Mouse (Mus musculus) gastrocnemius, postnatal 25 days (tissue): ENCODE measurements around the gene Fscn1. TPM values are rescaled to one million over a fixed set of nuclear protein-coding genes. Genes with fewer than 3 reads are reported as not detected.

Source experiments
- DNase-seq: peaks from one replicate; pipeline ENCODE4 v3.0.0; 2022
- long read RNA-seq, 2 experiments: library from polyadenylated mRNA; stranded (forward); transcript quantifications; one replicate each; pipeline ENCODE4 v2.0.0; 2021
- total RNA-seq, 2 experiments: library from RNA; stranded (reverse); gene quantifications; 1 replicate in 1 of 2; 2 replicates in 1 of 2; pipeline ENCODE4 v1.2.3; 2021

Gene Fscn1
- 10 to 100 TPM; 13.4 to 17.6 TPM for total RNA-seq
- long read RNA-seq, experiment 1, transcript Fscn1-201 (5 exons, 2,675 nt), result major isoform, 10 of 15 reads
- long read RNA-seq, experiment 1, partial matches to known transcripts, result 0 of 15 reads
- long read RNA-seq, experiment 1, other reads (novel, unspliced or antisense), result 5 of 15 reads
- long read RNA-seq, experiment 2, transcript Fscn1-201 (5 exons, 2,675 nt), result major isoform, 31 of 33 reads
- long read RNA-seq, experiment 2, partial matches to known transcripts, result 0 of 33 reads
- long read RNA-seq, experiment 2, other reads (novel, unspliced or antisense), result 2 of 33 reads

DNA sequence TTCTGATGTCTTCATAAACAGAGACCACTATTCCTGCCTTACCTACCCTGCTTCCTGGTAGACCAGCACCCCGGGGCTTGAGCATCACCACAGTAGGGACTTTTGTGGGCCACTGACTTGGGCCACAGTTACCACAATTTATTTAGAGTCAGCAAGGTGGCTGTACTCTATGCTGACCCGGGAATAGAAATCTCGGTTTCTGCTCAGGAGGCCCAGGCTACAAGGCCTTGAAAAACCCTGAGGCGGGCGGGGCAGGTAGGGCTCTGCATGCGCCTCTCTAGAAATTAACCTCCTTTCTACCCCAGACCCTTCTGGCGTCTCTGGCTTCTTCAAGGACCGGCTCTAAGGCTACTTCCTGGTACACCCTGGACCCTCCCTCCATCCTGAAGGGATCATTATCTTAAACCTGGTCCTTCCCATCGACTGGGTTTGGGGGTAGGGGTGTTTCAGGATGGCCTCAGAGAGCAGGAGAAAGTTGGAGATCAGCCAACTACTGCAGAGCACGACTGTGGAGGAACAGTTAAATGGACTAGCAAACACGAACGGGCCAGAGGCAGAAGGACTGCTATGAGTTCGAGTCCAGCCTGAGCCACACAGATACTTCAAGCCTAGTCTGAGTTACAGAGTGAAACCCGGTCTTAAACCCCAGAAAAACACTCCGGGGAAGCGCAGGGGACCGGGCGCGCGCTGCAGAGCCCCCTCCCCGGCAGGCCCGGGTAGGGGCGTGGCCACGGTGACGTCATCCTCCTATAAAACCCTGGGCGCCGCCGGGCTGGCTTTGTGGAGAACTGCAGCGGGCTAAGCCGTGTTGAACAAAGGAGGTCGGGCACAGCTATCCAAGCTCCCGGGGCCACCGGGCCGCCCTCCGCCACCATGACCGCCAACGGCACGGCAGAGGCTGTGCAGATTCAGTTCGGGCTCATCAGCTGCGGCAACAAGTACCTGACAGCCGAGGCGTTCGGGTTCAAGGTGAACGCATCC, at the start of gene Fscn1:
TSS of gene Fscn1 (plus strand) at position 768 of the 981 bp plus-strand sequence.
- peak; percentile 72 for DNase-seq

GRCm38 (mm10) chr5:142911629-142912028, 48.5 kb upstream of the Fscn1 start:
- no peak for DNase-seq

- no peak for DNase-seq
Observed at GRCm38 (mm10) chr5:142912320-142912719, 47.8 kb upstream of the Fscn1 start.

GRCm38 (mm10) chr5:142912739-142913138, 47.4 kb upstream of the Fscn1 start:
- peak; percentile 6 for DNase-seq

GRCm38 (mm10) chr5:142915231-142915630, 44.9 kb upstream of the Fscn1 start:
- DNase-seq, result no peak

GRCm38 (mm10) chr5:142916593-142916992, 43.5 kb upstream of the Fscn1 start:
- peak; percentile 84 for DNase-seq

GRCm38 (mm10) chr5:142917402-142917801, 42.7 kb upstream of the Fscn1 start:
- DNase-seq, result no peak

GRCm38 (mm10) chr5:142920311-142921073, 39.7 kb upstream of the Fscn1 start:
- peak; percentile 87 for DNase-seq

DNA sequence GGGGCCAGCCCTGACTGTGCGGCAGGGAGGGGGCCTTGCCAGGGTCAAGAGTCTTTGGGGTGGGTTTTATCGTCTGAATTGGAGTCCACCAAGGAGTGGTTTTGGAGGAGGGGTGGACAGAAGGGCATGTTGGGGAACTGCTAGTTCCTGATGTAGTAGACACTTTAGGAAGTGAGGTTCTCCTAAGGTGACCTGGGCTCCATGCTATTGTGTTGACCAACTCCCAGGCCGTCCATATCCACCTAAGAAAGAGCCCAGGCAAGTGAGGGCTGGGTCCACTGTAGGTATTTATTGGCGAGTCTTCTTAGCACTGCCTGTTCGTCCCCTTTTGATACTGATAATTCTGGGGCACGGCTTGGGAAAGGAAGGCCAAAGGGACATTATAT, 39.1 kb upstream of the Fscn1 start:
- no peak for DNase-seq

DNA sequence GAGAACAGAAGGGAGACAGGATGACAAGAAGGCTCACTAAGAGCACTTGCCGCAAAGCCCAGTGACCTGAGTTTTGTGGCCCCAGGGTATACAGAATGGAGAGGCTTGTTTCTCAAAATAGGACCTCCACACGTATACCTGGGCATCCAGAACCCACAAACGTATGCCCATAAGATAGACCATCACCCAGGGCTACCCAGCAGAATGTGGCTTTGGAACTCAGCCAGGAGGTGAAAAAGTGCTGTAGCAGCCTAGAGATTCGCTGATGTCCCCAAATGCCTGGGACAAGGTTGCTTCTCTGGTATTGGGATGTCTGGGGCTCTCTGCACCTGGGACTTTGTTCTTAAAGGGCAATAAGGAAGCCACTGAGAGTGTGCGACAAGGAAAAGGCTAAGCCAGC, 37.9 kb upstream of the Fscn1 start:
- DNase-seq, result no peak

DNA sequence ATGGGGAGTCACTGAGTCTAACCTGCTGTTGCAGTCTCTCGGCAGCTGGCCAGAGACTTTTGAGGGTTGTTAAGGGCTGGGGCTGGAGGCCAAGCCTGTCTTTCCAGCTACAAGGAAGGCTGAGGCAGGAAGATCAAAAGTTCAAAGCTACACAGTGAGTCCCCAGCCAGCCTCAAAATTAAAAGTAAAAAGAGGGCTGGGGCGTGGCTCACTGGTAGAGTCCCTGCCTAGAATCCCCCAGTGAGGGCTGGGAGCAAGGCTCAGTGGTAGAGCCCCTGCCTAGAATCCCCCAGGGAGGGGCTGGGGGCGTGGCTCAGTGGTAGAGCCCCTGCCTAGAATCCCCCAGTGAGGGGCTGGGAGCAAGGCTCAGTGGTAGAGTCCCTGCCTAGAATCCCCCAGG, 36.4 kb upstream of the Fscn1 start:
- no peak for DNase-seq

- no peak for DNase-seq
Observed at GRCm38 (mm10) chr5:142924336-142924959, 35.7 kb upstream of the Fscn1 start.

- DNase-seq, result peak; percentile 75
Observed at GRCm38 (mm10) chr5:142926204-142926939, 33.8 kb upstream of the Fscn1 start.

GRCm38 (mm10) chr5:142926940-142927228, 33.3 kb upstream of the Fscn1 start:
- DNase-seq, result no peak

GRCm38 (mm10) chr5:142927341-142927930, 32.7 kb upstream of the Fscn1 start:
- no peak for DNase-seq

DNA sequence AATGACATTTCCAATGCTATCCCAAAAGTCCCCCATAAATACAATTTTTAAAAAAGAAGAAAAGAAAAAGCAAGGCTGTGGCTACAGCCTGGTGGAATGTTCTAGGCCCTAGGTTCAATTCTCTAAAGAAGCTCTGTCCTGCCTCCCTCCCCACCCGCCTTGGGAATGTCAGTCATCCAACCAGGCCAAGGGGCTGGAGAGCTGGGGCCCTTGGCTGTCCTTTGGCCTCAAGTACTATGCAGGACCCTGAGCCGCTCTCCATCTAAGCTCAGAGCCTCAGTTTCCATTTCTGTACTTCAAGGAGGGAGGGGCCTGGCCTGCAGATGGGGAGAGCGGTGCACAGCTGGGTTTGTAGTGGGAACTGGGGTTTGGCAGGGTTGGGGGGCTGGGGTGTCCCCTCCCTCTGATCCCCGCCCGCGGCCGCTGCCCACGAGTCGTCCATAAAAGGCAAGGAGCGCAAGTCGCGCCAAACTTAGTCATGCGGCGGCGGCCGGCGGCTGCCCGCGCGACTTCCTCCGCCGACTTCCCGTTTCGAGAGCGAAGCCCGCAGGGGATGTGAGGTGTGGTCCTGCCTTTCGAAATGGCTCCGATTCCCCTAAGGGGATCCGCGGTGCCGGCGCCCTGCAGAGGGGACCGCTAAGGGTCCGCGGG, 31.3 kb upstream of the Fscn1 start:
- peak; percentile 87 for DNase-seq

DNA sequence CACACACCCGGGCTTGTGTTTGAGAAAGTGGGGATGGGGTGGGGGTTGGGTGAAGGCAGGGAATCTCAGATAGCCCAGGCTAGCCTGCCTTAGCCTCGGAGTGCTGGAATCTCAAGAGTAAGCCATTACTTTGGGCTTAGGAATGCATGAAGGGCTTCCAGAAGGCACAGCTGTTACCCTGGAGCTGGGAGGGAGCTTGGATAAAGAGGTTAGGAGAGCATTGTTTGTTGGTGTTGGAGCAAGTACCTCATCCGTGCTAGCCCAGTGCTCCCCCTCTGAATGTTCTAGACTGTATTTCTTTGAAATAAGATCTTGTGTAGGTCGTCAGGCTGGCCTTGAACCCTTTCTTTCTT, 30.8 kb upstream of the Fscn1 start:
- DNase-seq, result no peak

DNA sequence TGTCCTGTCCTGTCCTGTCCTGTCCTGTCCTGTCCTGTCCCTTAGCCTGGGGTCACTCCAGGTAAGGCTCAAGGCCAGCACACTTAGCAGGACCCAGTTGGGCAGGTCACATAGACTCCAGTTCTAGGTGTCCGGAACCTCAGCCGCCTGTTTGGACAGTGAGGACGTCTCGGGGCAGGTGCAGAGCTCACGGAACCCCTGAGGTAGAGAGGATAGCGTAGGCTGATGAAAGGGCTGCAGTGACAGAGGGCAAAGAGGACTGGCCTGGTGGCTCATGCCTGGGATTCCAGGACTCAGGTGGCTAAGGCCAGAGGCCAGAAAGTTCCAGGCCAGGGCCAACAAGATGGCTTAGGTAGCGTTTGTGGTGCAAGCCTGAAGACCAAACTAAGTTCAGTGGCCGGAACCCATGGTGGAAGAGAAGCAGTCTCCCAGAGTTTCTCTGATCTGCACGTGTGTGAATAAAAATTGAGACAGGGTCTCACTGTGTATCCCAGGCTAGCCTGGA, 28.9 kb upstream of the Fscn1 start:
- peak; percentile 68 for DNase-seq

DNA sequence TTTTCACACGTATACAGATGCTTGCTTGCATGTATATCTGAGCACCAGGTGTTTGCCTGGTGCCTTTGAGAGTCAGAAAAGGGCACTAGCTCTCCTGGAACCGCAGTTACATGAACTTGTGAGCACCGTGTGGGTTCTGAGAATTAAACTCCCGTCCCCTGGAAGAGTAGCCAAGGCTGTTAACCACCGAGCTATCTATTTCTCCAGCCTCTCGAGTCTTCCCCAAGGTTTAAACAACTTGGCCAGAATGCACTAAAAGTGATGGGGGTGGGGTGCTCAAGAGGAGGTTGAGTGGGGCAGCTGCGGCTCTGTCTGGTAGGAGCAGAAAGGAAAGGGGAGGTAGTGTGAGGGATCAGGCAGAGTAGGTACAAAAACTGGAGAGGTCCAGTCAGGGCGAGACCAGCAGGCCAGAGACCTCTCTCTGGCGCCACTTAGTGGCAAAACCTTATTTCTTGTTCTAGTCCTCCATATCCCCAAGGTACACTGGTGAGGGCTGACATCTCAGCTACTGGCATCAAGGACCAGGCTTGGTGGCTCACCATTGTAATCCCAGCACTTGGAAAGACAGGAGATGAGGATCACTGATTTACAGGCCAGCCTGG, 28.0 kb upstream of the Fscn1 start:
- DNase-seq, result peak; percentile 67

GRCm38 (mm10) chr5:142932731-142933130, 27.4 kb upstream of the Fscn1 start:
- DNase-seq, result no peak
